Mouse (Mus musculus): ENCODE results near the gene Fam219a. TPM values are rescaled to one million over a fixed set of nuclear protein-coding genes. Genes with fewer than 3 reads are reported as not detected.

Gene Fam219a
- polyA plus RNA-seq (2014; fragmentation: Nextera tagmentation; extraction: Ambion mirVana) = 1.4 and 2.0 TPM in 2 replicates

GRCm38 (mm10) chr4:41569411-41569885 is at the start of gene Fam219a, which contains the start of gene Dnaic1:
Gene Fam219a (minus strand): TSS chr4:41569538.
Gene Dnaic1 (plus strand): TSS chr4:41569775.
- Histone ChIP-seq H3K9ac (ENCODE audit: low read depth, low read length) (peak within 1 kb of the TSS; percentile 72), H3K4me3 (ENCODE audit: low read depth, low read length) (peak within 1 kb of the TSS; percentile 79), H3K9me3 (ENCODE audit: control insufficient read depth, low read length) (no peaks in the 10 kb centered on the region), H3K27ac (ENCODE audit: low read depth, low read length) (no peak within 1 kb of the TSS), H3K27me3 (replicated peaks; ENCODE audit: control insufficient read depth, insufficient read depth, low read length) (peaks cover 14% of the 10 kb centered on the region), H3K4me2 (peak within 1 kb of the TSS; percentile 100), H3K4me1 (replicated peaks; ENCODE audit: control insufficient read depth, insufficient read depth, low read length) (peaks cover 5% of the 10 kb centered on the region; the same call in 1 of the 2 replicates), H3K36me3 (ENCODE audit: control insufficient read depth, insufficient read depth, low read length) (no peaks in the 10 kb centered on the region)
- WGBS = under 1% methylated on average over 41 of the region's 41 CpGs
- ATAC-seq (replicated peaks; ENCODE audit: low FRiP score) (peak; percentile 99), DNase-seq (ENCODE audit: low spot score) (peak; percentile 91)

GRCm38 (mm10) chr4:41615661-41616599 is 46.6 kb upstream of the Fam219a start:
- Histone ChIP-seq H3K4me3 (ENCODE audit: low read depth, low read length) (no peak overlapping the region), H3K9ac (ENCODE audit: low read depth, low read length) (no peak overlapping the region), H3K4me2 (no peak overlapping the region), H3K27me3 (replicated peaks; ENCODE audit: control insufficient read depth, insufficient read depth, low read length) (no peaks in the 10 kb centered on the region), H3K36me3 (ENCODE audit: control insufficient read depth, insufficient read depth, low read length) (no peaks in the 10 kb centered on the region), H3K4me1 (replicated peaks; ENCODE audit: control insufficient read depth, insufficient read depth, low read length) (no peaks in the 10 kb centered on the region), H3K9me3 (ENCODE audit: control insufficient read depth, low read length) (no peaks in the 10 kb centered on the region), H3K27ac (ENCODE audit: low read depth, low read length) (no peak overlapping the region)
- ATAC-seq (replicated peaks; ENCODE audit: low FRiP score) (no peak), DNase-seq (ENCODE audit: low spot score) (no peak)
- WGBS = 63% methylated on average over 9 of the region's 9 CpGs

GRCm38 (mm10) chr4:41614156-41614555 is 44.8 kb upstream of the Fam219a start:
- Histone ChIP-seq H3K4me3 (ENCODE audit: low read depth, low read length) (no peak overlapping the region), H3K4me1 (replicated peaks; ENCODE audit: control insufficient read depth, insufficient read depth, low read length) (no peaks in the 10 kb centered on the region), H3K9ac (ENCODE audit: low read depth, low read length) (no peak overlapping the region), H3K27me3 (replicated peaks; ENCODE audit: control insufficient read depth, insufficient read depth, low read length) (no peaks in the 10 kb centered on the region), H3K9me3 (ENCODE audit: control insufficient read depth, low read length) (no peaks in the 10 kb centered on the region), H3K36me3 (ENCODE audit: control insufficient read depth, insufficient read depth, low read length) (no peaks in the 10 kb centered on the region), H3K4me2 (no peak overlapping the region), H3K27ac (ENCODE audit: low read depth, low read length) (no peak overlapping the region)
- WGBS = 11% methylated on average over 7 of the region's 7 CpGs
- peak; percentile 57 for DNase-seq (ENCODE audit: low spot score)
- ATAC-seq (replicated peaks; ENCODE audit: low FRiP score) = no peak

- no peak overlapping the region for H3K9ac ChIP-seq (ENCODE audit: low read depth, low read length)
- DNase-seq (ENCODE audit: low spot score) = no peak
- WGBS = 55% methylated on average over 8 of the region's 8 CpGs
- no peak overlapping the region for H3K4me2 ChIP-seq
- H3K4me3 ChIP-seq (ENCODE audit: low read depth, low read length) = no peak overlapping the region
- no peaks in the 10 kb centered on the region for H3K4me1 ChIP-seq (replicated peaks; ENCODE audit: control insufficient read depth, insufficient read depth, low read length)
- no peaks in the 10 kb centered on the region for H3K9me3 ChIP-seq (ENCODE audit: control insufficient read depth, low read length)
- H3K27ac ChIP-seq (ENCODE audit: low read depth, low read length) = no peak overlapping the region
- ATAC-seq (replicated peaks; ENCODE audit: low FRiP score) = no peak
- H3K27me3 ChIP-seq (replicated peaks; ENCODE audit: control insufficient read depth, insufficient read depth, low read length) = no peaks in the 10 kb centered on the region
- no peaks in the 10 kb centered on the region for H3K36me3 ChIP-seq (ENCODE audit: control insufficient read depth, insufficient read depth, low read length)
Measured at GRCm38 (mm10) chr4:41612166-41612565, 42.8 kb upstream of the Fam219a start.

GRCm38 (mm10) chr4:41610594-41610980 is 41.2 kb upstream of the Fam219a start:
- no peak for DNase-seq (ENCODE audit: low spot score)
- 56% methylated on average over 6 of the region's 6 CpGs for WGBS

GRCm38 (mm10) chr4:41609681-41610593 is 40.6 kb upstream of the Fam219a start:
- no peaks in the 10 kb centered on the region for H3K36me3 ChIP-seq (ENCODE audit: control insufficient read depth, insufficient read depth, low read length)
- no peaks in the 10 kb centered on the region for H3K9me3 ChIP-seq (ENCODE audit: control insufficient read depth, low read length)
- no peak overlapping the region for H3K4me2 ChIP-seq
- no peak overlapping the region for H3K9ac ChIP-seq (ENCODE audit: low read depth, low read length)
- H3K4me1 ChIP-seq (replicated peaks; ENCODE audit: control insufficient read depth, insufficient read depth, low read length) = no peaks in the 10 kb centered on the region
- H3K27ac ChIP-seq (ENCODE audit: low read depth, low read length) = no peak overlapping the region
- no peak for ATAC-seq (replicated peaks; ENCODE audit: low FRiP score)
- no peaks in the 10 kb centered on the region for H3K27me3 ChIP-seq (replicated peaks; ENCODE audit: control insufficient read depth, insufficient read depth, low read length)
- no peak overlapping the region for H3K4me3 ChIP-seq (ENCODE audit: low read depth, low read length)
- DNase-seq (ENCODE audit: low spot score) = no peak
- WGBS = 81% methylated on average over 10 of the region's 10 CpGs

More at GRCm38 (mm10) chr4:41610594-41610980, 41.2 kb upstream of the Fam219a start:
- Histone ChIP-seq H3K9me3 (ENCODE audit: control insufficient read depth, low read length) (no peaks in the 10 kb centered on the region), H3K4me1 (replicated peaks; ENCODE audit: control insufficient read depth, insufficient read depth, low read length) (no peaks in the 10 kb centered on the region), H3K27me3 (replicated peaks; ENCODE audit: control insufficient read depth, insufficient read depth, low read length) (no peaks in the 10 kb centered on the region), H3K9ac (ENCODE audit: low read depth, low read length) (no peak overlapping the region), H3K27ac (ENCODE audit: low read depth, low read length) (no peak overlapping the region), H3K4me2 (no peak overlapping the region), H3K4me3 (ENCODE audit: low read depth, low read length) (no peak overlapping the region), H3K36me3 (ENCODE audit: control insufficient read depth, insufficient read depth, low read length) (no peaks in the 10 kb centered on the region)
- ATAC-seq (replicated peaks; ENCODE audit: low FRiP score) = no peak

GRCm38 (mm10) chr4:41606784-41607183 is 37.4 kb upstream of the Fam219a start:
- no peak overlapping the region for H3K4me2 ChIP-seq
- no peak overlapping the region for H3K9ac ChIP-seq (ENCODE audit: low read depth, low read length)
- H3K4me3 ChIP-seq (ENCODE audit: low read depth, low read length) = no peak overlapping the region
- 33% methylated on average over 4 of the region's 4 CpGs for WGBS
- no peaks in the 10 kb centered on the region for H3K4me1 ChIP-seq (replicated peaks; ENCODE audit: control insufficient read depth, insufficient read depth, low read length)
- no peaks in the 10 kb centered on the region for H3K36me3 ChIP-seq (ENCODE audit: control insufficient read depth, insufficient read depth, low read length)
- no peak overlapping the region for H3K27ac ChIP-seq (ENCODE audit: low read depth, low read length)
- H3K27me3 ChIP-seq (replicated peaks; ENCODE audit: control insufficient read depth, insufficient read depth, low read length) = peaks cover 2% of the 10 kb centered on the region; the same call in 1 of the 2 replicates
- peak; percentile 54 for DNase-seq (ENCODE audit: low spot score)
- no peaks in the 10 kb centered on the region for H3K9me3 ChIP-seq (ENCODE audit: control insufficient read depth, low read length)
- ATAC-seq (replicated peaks; ENCODE audit: low FRiP score) = no peak
